Mouse (Mus musculus) testis, adult 2 months (tissue): ENCODE results near the gene Tma7.

ENCODE experiments used
- CTCF ChIP-seq: fragments of 200-500 bp; IDR thresholded peaks from 2 replicates; pipeline ENCODE4 v1.5.1; 2012; ENCODE audit warnings: low read depth, mild to moderate bottlenecking, inconsistent platforms, low read length, moderate library complexity; ENCODE audit not compliant: control insufficient read depth, insufficient read depth, insufficient replicate concordance
- POLR2A ChIP-seq: fragments of 200-500 bp; IDR thresholded peaks from 2 replicates; pipeline ENCODE4 v1.6.1; 2012; ENCODE audit warnings: low read depth, mild to moderate bottlenecking, inconsistent platforms, low read length, moderate library complexity; ENCODE audit not compliant: control insufficient read depth

DNA sequence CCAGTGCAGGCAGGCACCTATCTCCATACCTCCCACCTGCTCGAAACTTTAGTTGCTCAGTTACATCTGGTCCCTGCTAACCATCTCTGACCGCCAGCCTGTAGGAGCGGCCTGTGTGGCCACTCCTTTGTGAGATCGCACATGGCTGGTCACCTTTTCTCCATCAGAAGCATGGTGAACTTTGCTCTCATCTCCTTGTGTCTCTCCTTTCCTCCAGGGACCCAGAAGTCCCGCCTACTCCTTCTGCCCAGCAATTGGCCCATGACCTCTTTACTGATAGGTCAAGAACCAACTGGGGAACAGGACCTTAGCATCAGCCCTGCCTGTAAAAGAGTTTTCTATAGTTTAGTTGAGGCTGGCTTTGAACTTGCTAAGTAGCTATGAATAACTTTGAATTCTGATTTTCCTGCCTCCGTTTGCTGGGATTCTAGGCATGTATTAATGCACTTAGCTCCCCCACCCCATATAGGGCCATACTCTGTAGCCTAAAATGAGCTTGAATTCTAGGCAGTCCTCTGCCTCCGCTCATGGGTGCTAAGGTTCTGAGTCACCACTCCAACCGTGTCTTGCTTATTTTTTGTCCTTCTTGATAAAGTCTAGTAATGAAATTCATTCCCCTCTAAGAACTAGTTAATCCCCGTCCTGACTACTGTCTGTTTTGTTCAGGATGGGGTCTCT, 32.3 kb downstream of the Tma7 start:
- TF ChIP-seq POLR2A, result no peak
- TF ChIP-seq CTCF, result no peak
